Mouse (Mus musculus): ENCODE results near the gene Rpl27.
"Not testable (repeated sequence)": the region's sequence is repeated elsewhere in the genome, so short reads cannot be mapped to it uniquely, and the experiment has no call there.

The Rpl27 gene

DNA sequence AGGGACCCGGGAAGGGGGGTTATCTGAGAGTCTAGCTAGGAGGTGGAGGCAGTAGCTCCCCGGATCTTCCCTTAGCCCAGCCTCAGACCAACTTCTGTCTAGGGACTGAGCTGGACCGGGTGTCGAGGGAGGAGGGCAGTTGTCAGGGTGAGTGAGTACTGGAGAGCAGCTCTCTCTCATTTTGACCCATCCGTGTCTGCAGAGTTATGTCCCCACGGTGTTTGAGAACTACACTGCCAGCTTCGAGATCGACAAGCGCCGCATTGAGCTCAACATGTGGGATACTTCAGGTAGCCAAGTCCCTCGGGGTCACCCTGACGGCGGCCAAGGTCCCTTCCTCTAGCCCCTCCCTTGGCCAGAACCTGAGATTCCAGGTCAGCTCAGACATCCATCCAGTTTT lies 26.6 kb downstream of the Rpl27 start:
- peak; percentile 37 for DNase-seq (ENCODE audit: low read depth)

DNA sequence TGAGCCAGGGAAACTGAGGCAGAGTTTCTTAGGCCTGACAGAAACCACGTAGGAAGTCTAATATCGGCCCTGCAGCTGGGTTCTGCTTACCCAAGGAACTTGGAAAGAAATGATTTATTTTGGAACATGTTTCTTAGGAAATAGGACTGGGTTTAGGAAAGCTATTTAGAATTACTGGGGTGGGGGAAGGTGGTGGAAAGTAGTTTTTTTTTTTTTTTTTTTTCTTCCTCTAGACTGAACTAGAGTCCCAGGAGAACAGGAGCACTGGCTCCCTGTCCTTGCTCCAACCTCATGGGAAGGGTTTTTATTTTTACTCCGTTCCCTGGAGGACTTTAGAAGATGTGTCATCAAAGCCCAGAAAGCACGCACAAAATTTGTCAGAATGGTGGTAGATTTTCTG lies 27.1 kb downstream of the Rpl27 start:
- DNase-seq (ENCODE audit: low read depth) = no peak

DNA sequence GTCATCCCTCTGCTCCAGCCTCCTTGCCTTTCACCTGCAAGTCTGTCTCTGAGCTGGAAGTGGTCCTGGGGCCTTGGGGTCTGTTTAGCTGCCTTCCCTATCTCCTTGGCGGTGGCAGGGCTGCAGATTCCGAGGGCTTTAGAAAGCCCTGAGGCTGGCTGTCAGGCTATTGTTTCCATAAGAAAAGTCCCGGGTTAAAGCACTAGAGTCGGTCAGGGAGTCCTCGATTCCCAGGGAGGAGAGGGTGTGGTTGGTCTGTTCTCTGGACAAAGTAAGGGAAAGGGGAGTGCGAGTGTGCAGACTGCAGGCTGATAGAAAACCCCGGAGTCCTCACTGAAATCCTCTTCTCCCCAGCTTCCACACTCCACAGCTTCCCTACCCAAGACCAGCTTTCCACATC lies 28.1 kb downstream of the Rpl27 start:
- no peak for DNase-seq (ENCODE audit: low read depth)

DNA sequence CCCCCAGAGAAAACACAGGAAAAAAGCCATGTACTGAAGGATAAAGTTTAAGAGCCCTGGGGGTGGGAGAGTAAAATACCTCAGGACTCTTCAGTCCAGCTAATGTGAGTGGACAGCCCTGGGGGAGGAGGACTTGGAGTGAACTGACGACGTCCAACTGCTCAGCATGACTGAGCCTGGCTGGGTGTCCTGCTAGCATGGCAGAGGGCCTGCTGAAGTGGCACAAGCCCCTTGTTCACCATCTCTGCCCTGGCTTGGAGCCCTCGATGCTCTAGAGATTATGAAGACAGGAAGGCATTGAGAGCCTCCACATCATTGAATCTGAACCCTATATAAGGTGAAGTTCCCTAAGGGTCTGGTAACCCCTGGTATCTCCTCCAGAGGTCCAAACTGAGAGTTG lies 29.8 kb downstream of the Rpl27 start:
- no peak for DNase-seq (ENCODE audit: low read depth)

DNA sequence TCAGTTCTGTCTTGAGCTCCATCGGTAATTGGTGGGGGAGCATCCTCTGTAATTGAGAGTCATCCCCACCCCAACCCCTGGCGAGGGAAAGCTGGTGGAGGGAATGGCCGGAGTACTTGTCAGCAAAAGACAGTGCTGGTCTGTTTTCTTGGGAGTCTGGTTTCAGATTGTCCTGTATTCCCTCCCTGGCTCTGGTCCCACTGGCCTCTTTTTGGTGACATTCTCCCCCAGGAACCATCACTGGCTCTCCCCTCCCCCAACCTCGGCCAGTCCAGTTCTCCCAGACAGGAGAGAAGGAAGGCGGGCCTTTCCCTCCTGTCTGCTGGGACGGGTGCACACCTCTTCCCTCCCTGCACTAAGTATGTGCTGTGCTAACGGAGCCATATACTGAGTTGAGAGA lies 30.2 kb downstream of the Rpl27 start:
- DNase-seq (ENCODE audit: low read depth) = no peak

DNA sequence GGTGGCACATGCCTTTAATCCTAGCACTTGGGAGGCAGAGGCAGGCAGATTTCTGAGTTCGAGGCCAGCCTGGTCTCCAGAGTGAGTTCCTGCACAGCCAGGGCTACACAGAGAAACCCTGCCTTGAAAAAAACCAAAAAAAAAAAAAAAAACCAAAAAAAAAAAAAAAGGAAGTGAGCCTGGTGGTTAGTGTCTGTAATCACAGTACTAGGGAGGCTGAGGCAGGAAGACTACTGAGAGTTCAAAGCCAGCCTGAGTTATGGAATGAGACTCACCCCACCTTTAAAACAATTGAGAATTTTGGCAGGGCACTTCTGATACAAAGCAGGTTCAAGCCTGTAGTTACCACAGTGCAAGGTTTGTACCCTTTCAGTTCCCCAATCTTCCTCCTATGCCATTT lies 31.6 kb downstream of the Rpl27 start:
- DNase-seq (ENCODE audit: low read depth) = not testable (repeated sequence)

DNA sequence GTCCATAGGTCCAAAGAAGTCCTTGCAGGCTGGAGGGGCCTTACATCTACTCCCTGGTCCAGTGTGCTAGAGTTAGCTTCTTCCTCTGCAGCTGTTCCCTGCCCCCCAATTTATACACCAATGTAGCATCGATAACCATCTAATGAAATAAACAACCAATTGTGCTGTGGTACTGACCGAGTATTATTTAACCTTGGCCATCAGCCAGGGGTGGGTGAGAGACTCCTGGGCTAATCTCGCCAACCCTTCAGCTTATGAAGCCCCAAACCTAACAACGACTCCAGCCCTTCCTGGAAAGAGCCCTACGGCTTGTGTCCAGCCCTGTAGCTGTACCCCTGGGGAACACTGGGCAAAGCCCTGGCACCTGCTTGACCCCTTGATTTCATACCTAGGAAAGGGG lies 32.2 kb downstream of the Rpl27 start:
- DNase-seq (ENCODE audit: low read depth) = no peak

DNA sequence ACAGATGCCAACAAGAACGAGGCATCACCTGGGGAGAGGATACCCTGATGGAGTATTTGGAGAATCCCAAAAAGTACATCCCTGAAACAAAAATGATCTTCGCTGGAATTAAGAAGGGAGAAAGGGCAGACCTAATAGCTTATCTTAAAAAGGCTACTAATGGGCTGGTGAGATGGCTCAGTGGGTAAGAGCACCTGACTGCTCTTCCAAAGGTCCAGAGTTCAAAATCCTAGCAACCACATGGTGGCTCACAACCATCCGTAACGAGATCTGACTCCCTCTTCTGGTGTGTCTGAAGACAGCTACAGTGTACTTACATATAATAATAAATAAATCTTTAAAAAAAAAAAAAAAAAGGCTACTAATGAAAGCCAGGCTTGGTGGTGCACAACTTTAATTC lies 34.3 kb downstream of the Rpl27 start:
- not testable (repeated sequence) for DNase-seq (ENCODE audit: low read depth)

DNA sequence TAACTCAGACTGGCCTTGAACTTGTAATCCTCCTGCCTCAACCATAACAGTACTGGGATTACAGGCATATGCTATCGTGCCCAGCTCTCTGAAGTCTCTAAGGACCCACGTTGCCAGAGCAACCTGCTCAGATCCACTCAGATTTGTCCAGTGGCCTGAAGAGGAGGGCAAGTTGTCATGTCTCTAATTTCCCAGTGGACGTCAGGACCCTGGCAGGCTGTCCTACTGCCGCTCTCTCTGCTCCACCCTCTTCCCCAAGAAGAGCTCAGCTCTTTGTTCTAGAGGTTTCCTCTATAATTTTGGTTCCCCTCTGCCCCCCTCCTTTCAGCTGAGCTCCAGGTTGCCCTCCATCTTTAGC lies 35.1 kb downstream of the Rpl27 start:
- DNase-seq (ENCODE audit: low read depth) = no peak

DNA sequence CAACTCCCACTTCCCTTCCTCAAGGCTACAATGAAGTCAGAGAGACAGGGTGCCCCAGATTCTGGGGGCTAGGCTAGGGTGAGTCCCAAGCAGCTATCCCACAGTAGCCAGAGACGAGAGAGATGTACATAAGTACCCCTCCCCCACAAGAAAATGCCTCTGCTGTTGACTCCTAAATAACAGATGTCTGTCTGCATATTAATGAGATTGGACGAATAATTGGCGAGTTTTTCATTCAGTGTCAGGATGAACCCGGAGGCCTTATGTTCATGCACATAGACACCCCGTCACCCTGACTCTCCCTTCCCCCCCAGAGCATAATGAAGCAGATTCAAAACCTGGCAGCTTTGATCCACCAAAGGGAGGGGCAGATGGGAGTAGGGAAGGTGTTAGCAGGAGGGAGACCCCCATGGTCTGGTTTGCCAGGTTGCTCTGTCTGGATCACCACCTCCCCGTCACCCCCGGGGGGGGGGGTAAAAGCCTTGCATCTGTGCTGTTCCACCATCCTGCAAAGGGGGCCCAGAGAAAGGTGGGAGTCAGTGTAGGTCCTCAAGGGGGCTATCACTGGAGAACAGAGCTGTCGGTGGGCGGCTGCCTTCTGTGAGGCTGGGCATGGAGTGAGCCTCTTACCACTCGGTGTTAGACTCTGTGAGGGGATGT lies 35.6 kb downstream of the Rpl27 start:
- no peak for DNase-seq (ENCODE audit: low read depth)

DNA sequence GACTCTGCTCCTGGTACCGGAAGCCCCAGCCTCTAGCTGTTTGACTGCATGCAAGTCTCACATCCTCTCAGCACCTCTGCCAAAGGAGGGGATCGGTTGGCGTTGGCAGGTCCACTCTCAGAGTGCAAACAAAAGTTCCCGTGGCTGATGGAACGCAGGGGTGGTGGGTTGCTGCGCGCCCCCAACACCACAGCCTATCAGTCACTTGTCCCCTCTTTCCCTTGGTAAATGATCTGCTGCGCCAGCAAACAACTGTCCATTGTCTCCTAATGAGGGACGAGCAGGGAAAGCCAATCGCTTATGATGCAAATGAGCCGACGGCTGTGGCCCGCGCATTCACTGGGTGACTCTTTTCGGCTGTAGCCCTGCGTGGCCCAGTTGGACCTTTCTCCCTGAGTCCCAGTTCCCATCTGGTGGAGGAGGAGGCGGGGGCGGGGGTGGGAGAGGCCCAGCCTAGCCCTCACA lies 37.1 kb downstream of the Rpl27 start:
- DNase-seq (ENCODE audit: low read depth) = no peak

DNA sequence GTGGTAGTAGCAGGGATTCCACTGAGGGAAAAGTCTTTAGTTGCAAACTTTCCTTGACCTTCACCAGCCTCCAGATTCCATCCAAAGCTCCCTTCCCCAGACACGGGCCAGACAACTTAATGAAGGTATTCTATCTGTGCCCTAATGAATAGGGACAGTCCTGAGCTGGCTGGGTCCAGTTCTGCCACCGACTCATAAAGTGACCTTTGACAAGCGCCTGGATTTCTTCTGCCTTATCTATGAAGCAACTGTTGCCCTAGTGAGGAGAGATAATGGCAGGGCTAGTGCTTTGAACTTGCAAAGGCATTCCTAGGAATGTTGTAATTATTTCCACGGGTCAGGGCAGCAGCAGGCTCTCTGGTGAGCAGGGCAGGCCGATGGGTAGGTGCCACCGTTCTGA lies 38.8 kb downstream of the Rpl27 start:
- DNase-seq (ENCODE audit: low read depth) = no peak

DNA sequence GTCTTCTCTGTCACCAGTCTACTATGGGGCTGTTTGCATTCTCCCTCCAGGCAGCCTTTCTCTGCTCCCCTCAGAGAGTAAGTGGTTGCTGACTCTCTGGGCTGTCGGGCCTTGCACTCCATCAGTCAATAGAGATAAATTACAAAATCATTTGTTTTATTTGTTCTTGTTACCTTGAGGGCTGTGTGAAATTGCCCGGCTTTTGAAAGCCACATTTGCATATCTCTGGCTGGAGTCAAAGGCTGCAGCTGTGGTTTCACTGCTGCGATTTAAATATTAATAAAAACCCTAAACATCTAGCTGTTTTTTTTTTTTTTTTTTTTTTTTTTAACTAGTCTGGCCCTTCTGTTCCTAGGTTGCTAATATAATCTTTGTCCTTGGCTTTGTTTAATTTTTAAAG lies 41.7 kb downstream of the Rpl27 start:
- no peak for DNase-seq (ENCODE audit: low read depth)

DNA sequence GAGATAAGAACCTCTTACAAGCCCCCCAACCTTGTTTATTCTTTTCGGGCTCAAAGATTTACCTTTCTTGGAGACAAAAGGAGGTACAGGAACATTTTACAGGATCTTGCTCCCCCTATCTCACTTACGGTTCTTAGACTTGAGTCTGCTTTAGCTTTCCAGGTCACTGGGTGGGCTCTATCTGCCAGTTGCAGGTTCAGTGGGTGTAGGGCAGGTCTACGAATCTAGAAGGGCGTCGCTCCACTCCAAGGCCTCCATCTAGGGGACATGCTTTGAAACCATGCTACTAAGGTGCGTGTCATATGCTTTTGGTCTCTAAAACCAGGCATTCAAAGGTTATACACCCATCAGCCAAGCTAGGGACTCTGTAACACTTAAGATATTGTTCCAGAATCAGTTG lies 42.1 kb downstream of the Rpl27 start:
- DNase-seq (ENCODE audit: low read depth) = no peak

DNA sequence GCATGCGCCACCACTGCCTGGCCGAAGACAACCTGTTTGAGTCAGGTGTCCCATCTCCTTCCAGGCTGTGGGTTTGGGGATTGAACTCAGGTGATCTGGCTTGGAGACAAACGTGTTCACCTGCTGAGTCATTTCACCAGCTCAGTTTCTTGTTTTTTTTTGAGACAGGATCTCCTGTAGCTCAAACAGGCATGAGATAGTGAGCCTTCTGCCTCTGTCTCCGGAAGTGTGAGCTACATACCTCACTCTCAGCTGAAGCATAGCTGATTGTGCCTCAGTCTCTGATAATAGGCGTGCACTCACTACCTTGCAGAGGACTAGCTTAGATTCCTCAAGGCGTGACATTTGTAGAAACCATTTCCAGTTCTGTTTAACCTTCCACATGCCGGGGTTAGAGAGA lies 42.7 kb downstream of the Rpl27 start:
- DNase-seq (ENCODE audit: low read depth) = no peak

DNA sequence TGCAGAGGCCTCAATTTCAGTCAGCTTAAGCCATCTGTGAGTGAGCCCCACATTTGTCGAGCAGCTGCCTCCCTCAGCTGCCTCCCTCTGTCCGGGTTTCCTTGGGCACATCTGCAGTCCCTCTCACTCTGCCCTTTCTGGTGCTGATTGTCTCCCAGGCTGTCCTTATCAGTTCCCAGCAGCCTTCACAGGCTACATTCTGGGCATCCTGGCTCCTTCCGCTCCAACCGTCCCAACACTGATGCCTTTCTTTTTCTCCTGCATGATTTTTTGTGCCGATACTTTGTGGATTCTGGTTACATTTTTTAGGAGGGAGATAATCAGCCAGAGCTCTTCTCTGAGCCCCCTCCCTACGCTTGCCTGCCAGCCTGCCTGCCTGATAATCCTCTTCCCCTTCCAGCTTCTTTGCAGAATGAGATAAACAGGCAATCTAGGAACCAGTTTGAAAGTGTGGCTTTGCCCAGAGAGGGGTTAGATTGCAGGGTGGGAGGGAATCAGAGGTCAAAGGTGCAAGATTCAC lies 43.5 kb downstream of the Rpl27 start:
- no peak for DNase-seq (ENCODE audit: low read depth)

DNA sequence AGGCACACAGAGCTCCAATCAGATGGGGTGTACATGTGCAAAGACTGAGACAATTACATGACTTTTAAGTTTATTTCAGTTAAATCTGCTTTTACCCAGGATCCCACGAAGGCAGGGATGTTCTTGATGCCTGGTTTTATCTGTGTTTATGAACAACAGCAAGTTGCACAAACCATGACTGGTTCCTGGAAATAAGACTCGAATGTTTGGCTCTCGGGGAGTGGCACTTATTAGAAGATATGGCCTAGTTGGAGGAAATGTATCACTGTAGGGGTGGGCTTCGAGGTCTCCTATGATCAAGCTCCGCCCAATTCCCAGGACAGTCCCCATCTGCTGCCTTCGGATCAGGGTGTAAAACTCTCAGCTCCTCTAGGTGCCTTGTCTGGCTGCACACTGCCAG lies 44.0 kb downstream of the Rpl27 start:
- DNase-seq (ENCODE audit: low read depth) = no peak

All from naive thymus-derived CD4-positive, alpha-beta T cell, adult 2 months (primary cell).